Mouse (Mus musculus) heart, embryonic 13.5 days (tissue): ENCODE data around the gene Art3. TPM values are rescaled to one million over a fixed set of nuclear protein-coding genes. Genes with fewer than 3 reads are reported as not detected.

Experiments used
- ATAC-seq: fragments of 200-750 bp; cut with Nextera tagmentation; 2 replicates; pipeline ENCODE4 v1.8.0; 2017; ENCODE audit warnings: moderate TSS enrichment; ENCODE audit not compliant: insufficient number of reproducible peaks, low FRiP score, low TSS enrichment; ENCODE audit errors: extremely low read depth
- H3K27ac ChIP-seq: fragments of 300-500 bp; sonication (generic); replicated peaks from 2 replicates; pipeline ENCODE4 v1.5.1; 2015; ENCODE audit warnings: moderate library complexity, mild to moderate bottlenecking, inconsistent platforms
- H3K27me3 ChIP-seq: fragments of 300-500 bp; sonication (generic); replicated peaks from 2 replicates; pipeline ENCODE4 v1.6.1; 2015; ENCODE audit warnings: mild to moderate bottlenecking, inconsistent platforms
- H3K36me3 ChIP-seq: fragments of 300-500 bp; sonication (generic); 2 replicates; pipeline ENCODE4 v1.6.1; 2015; ENCODE audit warnings: mild to moderate bottlenecking, inconsistent platforms
- H3K4me1 ChIP-seq: fragments of 300-500 bp; sonication (generic); 2 replicates; pipeline ENCODE4 v1.6.1; 2015; ENCODE audit warnings: inconsistent platforms
- H3K4me2 ChIP-seq: fragments of 300-500 bp; sonication (generic); 2 replicates; pipeline ENCODE4 v1.6.1; 2015; ENCODE audit warnings: inconsistent platforms, mild to moderate bottlenecking, moderate library complexity
- H3K4me3 ChIP-seq: fragments of 300-500 bp; sonication (generic); 2 replicates; pipeline ENCODE4 v1.5.1; 2015; ENCODE audit warnings: moderate library complexity, mild to moderate bottlenecking, inconsistent platforms
- H3K9ac ChIP-seq: fragments of 300-500 bp; sonication (generic); 2 replicates; pipeline ENCODE4 v1.6.1; 2015; ENCODE audit warnings: inconsistent platforms, mild to moderate bottlenecking, moderate library complexity
- H3K9me3 ChIP-seq: fragments of 300-500 bp; sonication (generic); 2 replicates; pipeline ENCODE4 v1.6.1; 2016; ENCODE audit warnings: inconsistent platforms
- WGBS: fragments of 180-500 bp; shearing (Covaris S2); methylation state at CpG from one replicate; pipeline ENCODE4 v1.1.7; 2015; ENCODE audit warnings: mixed read lengths; 5-methylcytosine and 5-hydroxymethylcytosine counted together
- polyA plus RNA-seq: library from polyadenylated mRNA; unstranded; fragments of >200 nt; fragmentation: Nextera tagmentation; extraction: Ambion mirVana; gene quantifications from 2 replicates; pipeline ENCODE4 v1.2.1, GENCODE M21; 2015

The Art3 gene
- polyA plus RNA-seq, 1 experiment from 2014 or later, result 35.4 TPM

- H3K4me1 ChIP-seq, result peaks cover 20% of the 10 kb centered on the region
- H3K27ac ChIP-seq, result no peak overlapping the region
- no peak overlapping the region for H3K4me3 ChIP-seq
- H3K9me3 ChIP-seq, result no peaks in the 10 kb centered on the region
- H3K4me2 ChIP-seq, result no peak overlapping the region
- H3K36me3 ChIP-seq, result no peaks in the 10 kb centered on the region
- peaks cover 14% of the 10 kb centered on the region for H3K27me3 ChIP-seq
- H3K9ac ChIP-seq, result no peak overlapping the region
- ATAC-seq, result peak; percentile 39; the same call in 1 of the 2 replicates
- 21% methylated on average over 5 of the region's 5 CpGs for whole genome bisulfite sequencing
Measured at GRCm38 (mm10) chr5:92398153-92398552, 66.5 kb downstream of the Art3 start.

GRCm38 (mm10) chr5:92402816-92403215 is 71.2 kb downstream of the Art3 start:
- Histone ChIP-seq H3K27ac (no peak overlapping the region), H3K36me3 (0 out of 2 replicates have a peak, but pooled peaks cover 2% of the 10 kb centered on the region), H3K4me2 (no peak overlapping the region), H3K27me3 (no peaks in the 10 kb centered on the region), H3K9me3 (no peaks in the 10 kb centered on the region), H3K9ac (no peak overlapping the region), H3K4me1 (peaks cover 11% of the 10 kb centered on the region), H3K4me3 (no peak overlapping the region)
- ATAC-seq, result no peak
- WGBS, result 71% methylated on average over 9 of the region's 9 CpGs

GRCm38 (mm10) chr5:92403562-92404399 is 72.2 kb downstream of the Art3 start:
- no peak overlapping the region for H3K9ac ChIP-seq
- no peak for ATAC-seq
- no peak overlapping the region for H3K4me3 ChIP-seq
- 69% methylated on average over 10 of the region's 10 CpGs for WGBS
- H3K9me3 ChIP-seq, result no peaks in the 10 kb centered on the region
- peaks cover 5% of the 10 kb centered on the region for H3K4me1 ChIP-seq
- 0 out of 2 replicates have a peak, but pooled peaks cover 2% of the 10 kb centered on the region for H3K36me3 ChIP-seq
- no peaks in the 10 kb centered on the region for H3K27me3 ChIP-seq
- H3K27ac ChIP-seq, result no peak overlapping the region
- no peak overlapping the region for H3K4me2 ChIP-seq

- H3K4me2 ChIP-seq, result no peak overlapping the region
- ATAC-seq, result no peak
- H3K4me1 ChIP-seq, result no peaks in the 10 kb centered on the region; the same call in 1 of the 2 replicates
- H3K9ac ChIP-seq, result no peak overlapping the region
- H3K27ac ChIP-seq, result no peak overlapping the region
- 48% methylated on average over 2 of the region's 2 CpGs for WGBS
- H3K36me3 ChIP-seq, result 0 out of 2 replicates have a peak, but pooled peaks cover 2% of the 10 kb centered on the region
- H3K4me3 ChIP-seq, result no peak overlapping the region
- no peaks in the 10 kb centered on the region for H3K27me3 ChIP-seq
- H3K9me3 ChIP-seq, result no peaks in the 10 kb centered on the region
Measured at GRCm38 (mm10) chr5:92404400-92404678, 72.7 kb downstream of the Art3 start.

- no peak for ATAC-seq
- Histone ChIP-seq H3K9me3 (no peaks in the 10 kb centered on the region), H3K9ac (no peak overlapping the region), H3K4me1 (peaks cover 13% of the 10 kb centered on the region), H3K4me2 (no peak overlapping the region), H3K36me3 (peaks cover 11% of the 10 kb centered on the region), H3K27me3 (no peaks in the 10 kb centered on the region), H3K4me3 (no peak overlapping the region), H3K27ac (0 out of 2 replicates have a peak overlapping the region, but pooled peaks have one; percentile 8)
- 64% methylated on average over 9 of the region's 9 CpGs for WGBS
Measured at GRCm38 (mm10) chr5:92409361-92410155, 77.9 kb downstream of the Art3 start.

- H3K9me3 ChIP-seq, result no peaks in the 10 kb centered on the region
- no peak overlapping the region for H3K4me3 ChIP-seq
- H3K4me1 ChIP-seq, result peaks cover 13% of the 10 kb centered on the region
- ATAC-seq, result no peak
- H3K27ac ChIP-seq, result no peak overlapping the region
- H3K36me3 ChIP-seq, result peaks cover 18% of the 10 kb centered on the region
- no peak overlapping the region for H3K9ac ChIP-seq
- H3K4me2 ChIP-seq, result no peak overlapping the region
- whole genome bisulfite sequencing, result 88% methylated on average over 5 of the region's 5 CpGs
- H3K27me3 ChIP-seq, result no peaks in the 10 kb centered on the region
Measured at GRCm38 (mm10) chr5:92410486-92410885, 78.9 kb downstream of the Art3 start.

GRCm38 (mm10) chr5:92411461-92412140 is 80.0 kb downstream of the Art3 start:
- no peaks in the 10 kb centered on the region for H3K9me3 ChIP-seq
- 47% methylated on average over 7 of the region's 7 CpGs for WGBS
- ATAC-seq, result no peak
- no peak overlapping the region for H3K4me3 ChIP-seq
- peaks cover 13% of the 10 kb centered on the region for H3K4me1 ChIP-seq
- no peak overlapping the region for H3K4me2 ChIP-seq
- no peak overlapping the region for H3K9ac ChIP-seq
- H3K36me3 ChIP-seq, result peaks cover 29% of the 10 kb centered on the region
- H3K27ac ChIP-seq, result no peak overlapping the region
- no peaks in the 10 kb centered on the region for H3K27me3 ChIP-seq

GRCm38 (mm10) chr5:92413271-92413981 is 81.8 kb downstream of the Art3 start:
- no peak overlapping the region for H3K4me3 ChIP-seq
- H3K27ac ChIP-seq, result no peak overlapping the region
- H3K36me3 ChIP-seq, result peaks cover 46% of the 10 kb centered on the region
- WGBS, result 78% methylated on average over 11 of the region's 11 CpGs
- H3K4me1 ChIP-seq, result peaks cover 13% of the 10 kb centered on the region
- H3K27me3 ChIP-seq, result no peaks in the 10 kb centered on the region
- no peaks in the 10 kb centered on the region for H3K9me3 ChIP-seq
- ATAC-seq, result no peak
- no peak overlapping the region for H3K9ac ChIP-seq
- H3K4me2 ChIP-seq, result no peak overlapping the region

- Histone ChIP-seq H3K4me2 (no peak overlapping the region), H3K9ac (no peak overlapping the region), H3K27ac (no peak overlapping the region), H3K4me1 (peaks cover 13% of the 10 kb centered on the region), H3K36me3 (peaks cover 51% of the 10 kb centered on the region), H3K4me3 (no peak overlapping the region), H3K9me3 (no peaks in the 10 kb centered on the region), H3K27me3 (no peaks in the 10 kb centered on the region)
- no peak for ATAC-seq
- 78% methylated on average over 8 of the region's 8 CpGs for WGBS
Measured at GRCm38 (mm10) chr5:92413982-92414375, 82.4 kb downstream of the Art3 start.

- no peak for ATAC-seq
- Histone ChIP-seq H3K36me3 (peaks cover 96% of the 10 kb centered on the region), H3K4me2 (no peak overlapping the region), H3K27me3 (no peaks in the 10 kb centered on the region), H3K27ac (no peak overlapping the region), H3K9me3 (no peaks in the 10 kb centered on the region), H3K4me1 (no peaks in the 10 kb centered on the region), H3K4me3 (no peak overlapping the region), H3K9ac (no peak overlapping the region)
- WGBS, result 92% methylated on average over 11 of the region's 11 CpGs
Measured at GRCm38 (mm10) chr5:92424126-92424525, 92.5 kb downstream of the Art3 start.

GRCm38 (mm10) chr5:92430723-92431122 is 99.1 kb downstream of the Art3 start:
- H3K27ac ChIP-seq, result no peak overlapping the region
- H3K9ac ChIP-seq, result no peak overlapping the region

More at GRCm38 (mm10) chr5:92430723-92431122, 99.1 kb downstream of the Art3 start:
- Histone ChIP-seq H3K27me3 (no peaks in the 10 kb centered on the region), H3K4me3 (no peak overlapping the region), H3K9me3 (no peaks in the 10 kb centered on the region), H3K4me2 (no peak overlapping the region), H3K4me1 (peaks cover 17% of the 10 kb centered on the region), H3K36me3 (peaks cover 44% of the 10 kb centered on the region)
- no peak for ATAC-seq
- WGBS, result 90% methylated on average over 5 of the region's 5 CpGs
